Mouse (Mus musculus) thymus, adult 18-20 months (tissue): ENCODE data around the gene Rpl10a.
"Not testable (repeated sequence)": the region's sequence is repeated elsewhere in the genome, so short reads cannot be mapped to it uniquely, and the experiment has no call there.

Experiments used
- DNase-seq, 2 experiments: peaks; one replicate each; pipeline ENCODE4 v3.0.0; 2022; ENCODE audit warnings: mixed read lengths in 2 of 2

Gene Rpl10a

DNA sequence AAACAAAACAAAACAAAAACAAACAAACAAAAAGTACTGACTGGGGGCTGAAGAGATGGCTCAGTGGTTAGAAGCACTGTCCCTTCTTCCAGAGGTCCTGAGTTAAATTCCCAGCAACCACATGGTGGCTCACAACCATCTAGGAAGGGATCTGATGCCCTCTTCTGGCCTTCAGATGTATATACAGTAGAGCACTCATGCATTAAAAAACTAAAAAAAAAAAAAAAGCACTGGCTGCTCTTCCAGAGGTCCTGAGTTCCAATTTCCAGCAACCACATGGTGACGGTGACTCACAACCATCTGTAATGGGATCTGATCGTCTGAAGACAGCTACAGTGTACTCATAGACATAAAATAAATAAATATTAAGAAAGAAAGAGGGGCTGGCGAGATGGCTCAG, 17.4 kb upstream of the Rpl10a start:
- DNase-seq, result no peak

- no peak for DNase-seq
These were observed 16.7 kb upstream of the Rpl10a start for GRCm38 (mm10) chr17:28311366-28312132.

- DNase-seq, result no peak
These were observed 15.7 kb upstream of the Rpl10a start for GRCm38 (mm10) chr17:28312232-28313211.

DNA sequence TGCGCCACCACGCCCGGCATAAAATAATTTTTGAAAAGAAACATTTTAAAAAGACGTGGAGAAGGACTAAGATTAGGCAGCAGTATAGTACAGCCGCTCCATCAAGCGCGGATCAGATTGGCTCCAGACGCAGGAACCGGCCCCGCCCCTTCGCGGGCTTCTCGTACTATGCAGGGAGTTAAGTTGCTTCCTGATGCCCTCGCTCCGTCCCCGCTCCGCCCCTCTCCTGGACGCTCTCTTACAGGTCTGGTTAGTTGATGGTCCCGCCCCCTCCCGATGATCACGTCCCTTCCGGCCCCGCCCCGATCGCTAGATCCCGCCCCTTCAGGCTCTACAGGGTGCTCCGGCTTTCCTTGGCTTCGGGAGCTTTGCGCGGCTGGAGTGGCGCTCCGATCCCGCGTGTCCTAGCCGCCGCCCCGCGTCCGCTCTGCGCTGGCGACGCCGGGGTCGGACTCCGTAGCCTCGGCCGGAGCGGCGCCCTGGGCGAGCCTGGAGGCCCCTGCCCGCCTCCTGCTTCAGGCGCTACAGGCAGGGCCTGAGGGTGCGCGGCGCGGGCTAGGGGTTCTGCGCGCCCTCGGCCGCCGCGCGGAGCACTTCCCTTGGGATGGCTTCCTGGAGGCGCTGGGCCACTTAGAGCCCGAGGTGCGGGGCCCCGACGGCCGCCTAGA, 14.9 kb upstream of the Rpl10a start, which contains the start of gene Fance:
Fance (plus strand) TSS at position 308 of the 668 bp plus-strand sequence.
- peak; percentile 93 to 96 for DNase-seq

DNA sequence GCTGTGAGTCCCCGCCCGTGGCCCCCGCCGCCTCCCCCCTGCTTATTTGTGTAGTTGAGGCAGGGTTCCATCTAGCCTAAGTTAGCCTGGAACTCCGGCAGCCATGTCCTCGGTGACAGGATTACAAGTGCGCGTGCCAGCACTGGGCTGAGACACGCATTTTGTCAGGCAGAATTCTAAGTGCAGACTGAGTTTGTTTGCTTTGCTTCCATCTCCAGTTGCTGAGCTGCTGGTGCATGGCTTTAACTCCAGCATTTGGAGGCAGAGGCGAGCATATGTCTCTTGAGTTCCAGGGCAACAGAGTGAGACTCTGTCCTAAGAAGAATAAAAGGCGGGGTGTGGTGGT, 14.4 kb upstream of the Rpl10a start:
- no peak for DNase-seq

- no peak for DNase-seq
These were observed 12.6 kb upstream of the Rpl10a start for GRCm38 (mm10) chr17:28315611-28316160.

GRCm38 (mm10) chr17:28316476-28316875, 11.8 kb upstream of the Rpl10a start:
- DNase-seq, result no peak

GRCm38 (mm10) chr17:28317091-28317490, 11.2 kb upstream of the Rpl10a start:
- no peak for DNase-seq

DNA sequence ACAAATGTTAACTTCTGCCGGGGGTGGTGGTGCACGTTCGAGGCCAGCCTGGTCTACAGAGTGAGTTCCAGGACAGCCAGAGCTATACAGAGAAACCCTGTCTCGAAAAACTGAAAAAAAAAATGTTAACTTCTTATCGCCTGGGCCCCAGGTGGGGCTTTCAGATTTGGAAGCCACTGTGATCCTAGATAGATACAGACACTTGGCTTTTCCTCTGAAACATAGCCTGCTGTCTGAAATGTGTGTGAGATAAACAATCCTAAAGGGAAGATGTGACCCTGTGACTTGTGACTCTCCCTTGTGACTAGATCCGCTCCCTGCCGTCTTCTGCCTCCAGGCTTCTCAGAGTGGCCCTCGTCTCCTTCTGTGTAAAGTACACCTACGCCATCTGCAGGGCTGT, 10.5 kb upstream of the Rpl10a start:
- no peak for DNase-seq

DNA sequence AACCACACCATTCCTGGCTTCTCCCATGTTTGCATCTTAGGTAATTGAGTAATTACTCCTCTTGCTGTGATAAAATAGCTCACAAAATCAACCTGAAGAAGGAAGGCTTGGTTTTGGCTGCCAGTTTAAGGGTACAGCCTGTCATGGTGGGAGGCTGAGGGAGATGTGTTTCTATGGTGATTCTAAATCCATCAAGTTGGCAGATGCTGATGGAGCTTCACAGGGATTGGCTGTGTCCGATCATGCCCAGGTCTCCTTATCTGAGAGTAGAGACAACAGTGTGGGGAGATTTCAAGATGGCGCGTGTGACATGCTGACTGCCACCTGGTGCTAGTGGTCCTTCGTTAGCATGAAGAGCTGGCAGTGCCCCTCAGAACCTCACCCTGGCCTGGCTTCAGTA, 6.6 kb upstream of the Rpl10a start:
- no peak for DNase-seq

DNA sequence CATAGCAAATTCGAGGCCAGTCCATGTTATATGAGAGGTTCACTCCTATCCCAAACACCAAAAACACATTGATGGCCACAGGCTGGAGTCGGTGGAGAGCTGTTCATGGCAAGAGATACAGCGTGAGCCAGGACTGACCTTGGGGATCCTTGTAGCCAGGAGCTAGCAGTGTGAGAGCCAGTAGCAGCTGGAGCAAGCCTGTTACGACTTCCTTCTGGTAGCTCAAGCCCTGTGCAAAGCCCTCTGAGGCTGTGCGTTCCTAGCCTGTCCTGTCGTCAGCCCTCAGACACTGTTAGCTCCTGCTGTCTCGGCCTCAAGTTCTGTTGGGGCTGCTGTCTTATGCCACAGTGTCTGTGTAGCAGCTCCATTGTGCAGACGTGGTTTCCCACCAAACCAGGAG, 4.5 kb upstream of the Rpl10a start:
- DNase-seq, result no peak

- DNase-seq, result not testable (repeated sequence)
These were observed 3.9 kb upstream of the Rpl10a start for GRCm38 (mm10) chr17:28324416-28324815.

DNA sequence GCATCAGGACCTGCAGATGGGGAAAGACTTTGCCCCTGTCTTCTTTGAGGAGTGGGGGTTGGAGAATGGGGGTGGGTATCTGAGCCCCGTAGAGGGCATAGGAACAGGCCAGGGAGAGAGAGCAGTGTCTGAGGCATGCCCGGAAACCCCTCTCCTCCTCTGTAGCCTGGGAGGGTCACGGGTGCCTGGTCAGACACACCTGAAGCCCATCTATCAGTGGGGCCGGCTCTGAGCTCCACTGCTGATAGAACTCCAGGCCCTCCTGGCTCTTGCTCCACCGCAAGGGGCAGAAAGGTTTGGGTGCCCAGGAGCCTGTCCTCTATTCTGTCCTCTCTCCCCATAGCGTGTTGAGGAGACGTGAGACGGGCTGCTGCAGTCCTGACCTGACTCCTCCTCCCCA, 2.5 kb upstream of the Rpl10a start:
- DNase-seq, result no peak

- no peak for DNase-seq
These were observed 1.3 kb upstream of the Rpl10a start for GRCm38 (mm10) chr17:28326951-28327350.

- DNase-seq, result no peak
These were observed 472 bp upstream of the Rpl10a start for GRCm38 (mm10) chr17:28327673-28328325.

DNA sequence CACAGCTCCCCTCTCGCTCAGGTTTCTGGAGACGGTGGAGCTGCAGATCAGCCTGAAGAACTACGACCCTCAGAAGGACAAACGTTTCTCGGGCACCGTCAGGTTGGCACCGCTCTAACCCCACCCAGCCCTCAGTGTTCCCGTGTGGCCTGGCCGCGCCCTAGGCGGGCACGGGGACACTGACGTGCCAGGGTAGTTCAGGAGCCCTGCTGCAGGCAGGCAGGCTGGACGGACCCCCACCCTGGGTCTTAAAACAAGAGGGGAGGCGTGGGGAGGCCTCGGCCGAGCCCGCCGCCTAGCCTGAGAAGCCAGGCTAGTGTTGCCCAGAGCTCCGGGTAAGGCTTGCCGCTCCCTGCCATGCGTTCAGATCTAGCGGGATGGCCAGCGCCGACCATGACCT, 675 bp downstream of the Rpl10a start:
- no peak for DNase-seq

- DNase-seq, result no peak
These were observed 1.4 kb downstream of the Rpl10a start for GRCm38 (mm10) chr17:28329503-28330231.

GRCm38 (mm10) chr17:28330232-28330546, 1.9 kb downstream of the Rpl10a start:
- no peak for DNase-seq

GRCm38 (mm10) chr17:28330590-28330989, 2.3 kb downstream of the Rpl10a start:
- not testable (repeated sequence) for DNase-seq

DNA sequence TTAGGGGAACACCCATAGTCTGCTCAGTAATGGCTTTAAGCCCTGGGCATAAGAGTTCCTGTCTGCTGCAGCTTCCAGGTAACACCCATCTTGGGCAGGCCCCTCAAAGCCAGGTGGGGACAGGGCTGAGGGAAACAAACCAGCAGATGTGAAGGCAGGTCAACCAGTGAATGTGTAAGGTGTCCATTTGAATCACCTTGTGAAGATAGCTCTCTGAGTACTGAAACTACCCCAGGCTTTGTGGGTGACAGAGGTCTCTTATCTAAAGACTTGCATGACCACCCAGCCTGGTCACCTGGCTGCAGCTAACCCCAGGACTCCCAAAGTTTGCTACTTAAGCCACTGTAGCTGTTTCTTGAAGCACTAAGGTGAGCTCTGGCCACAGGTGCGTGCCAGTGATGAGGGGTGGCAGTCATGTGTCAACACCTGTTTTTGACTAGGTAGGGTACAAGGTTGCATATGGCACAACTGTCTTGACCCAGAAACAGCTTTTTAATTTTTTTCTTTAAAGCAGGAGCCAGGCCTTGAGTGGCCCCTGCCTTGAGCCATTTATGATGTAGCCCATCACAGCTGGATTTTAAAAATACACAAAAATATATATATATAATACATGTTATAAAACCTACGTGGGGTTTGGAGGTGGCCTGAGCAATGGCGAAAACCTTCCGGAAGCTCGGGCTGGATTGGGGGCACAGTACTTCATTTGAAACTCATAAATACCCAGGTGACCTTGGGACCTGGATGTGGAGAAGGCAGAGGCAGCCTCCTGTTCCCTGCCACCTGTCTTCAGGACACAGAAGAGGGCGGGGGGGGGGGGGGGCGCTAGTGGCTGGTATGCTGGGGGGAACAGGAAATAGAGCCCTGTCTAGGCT, 3.2 kb downstream of the Rpl10a start:
- DNase-seq, result no peak
